Mouse (Mus musculus) heart, postnatal 36 days (tissue): ENCODE data around the gene Prss41. TPM values are rescaled to one million over a fixed set of nuclear protein-coding genes. Genes with fewer than 3 reads are reported as not detected.
A peak's percentile ranks its signal among the peaks of the same experiment; 100 is the strongest.
"Not testable (repeated sequence)": the region's sequence is repeated elsewhere in the genome, so short reads cannot be mapped to it uniquely, and the experiment has no call there.

Source experiments
- DNase-seq, 2 experiments: peaks; one replicate each; pipeline ENCODE4 v3.0.0; 2021 to 2022
- intact Hi-C: fragments of 180-260 bp; cut with DNase I; formaldehyde crosslinking; loops from one replicate; pipeline ENCODE4 v1.15.1; 2025
- total RNA-seq, 2 experiments: library from RNA; stranded (reverse); gene quantifications; 2 replicates each; pipeline ENCODE4 v1.2.3; 2021

The Prss41 gene
- not detected for total RNA-seq

- peak in 1 of 2 experiments; percentile 61 for DNase-seq
- intact Hi-C loops: loop anchor here (2.0 kb wide), 1 partner anchor 69 kb away; no protein-coding TSS in a partner anchor
Observed at GRCm38 (mm10) chr17:23843812-23844273, at the start of gene Prss41, which contains the start of gene Prss32. TSS of gene Prss41 (minus strand) at chr17:23844172. TSS of gene Prss32 (plus strand) at chr17:23843855.

- intact Hi-C loops, DNase-seq: not testable (repeated sequence)
Observed at GRCm38 (mm10) chr17:23880576-23880975, 36.6 kb upstream of the Prss41 start, which contains the start of the genes Dcpp1 and Dcpp2. TSS of gene Dcpp1 (plus strand) at chr17:23880876. TSS of gene Dcpp2 (plus strand) at chr17:23880880.

- intact Hi-C loops: no loop called here
- no peak for DNase-seq
Observed at GRCm38 (mm10) chr17:23877166-23877565, 33.2 kb upstream of the Prss41 start.

- DNase-seq: no peak
- intact Hi-C loops: no loop called here
Observed at GRCm38 (mm10) chr17:23876741-23877140, 32.8 kb upstream of the Prss41 start.

GRCm38 (mm10) chr17:23873884-23874856 is 30.2 kb upstream of the Prss41 start:
- DNase-seq: peak; percentile 38 to 51
- intact Hi-C loops: loop anchor here (1.0 to 5.0 kb wide), 3 partner anchors 86 to 125 kb away; partner anchors contain the start of gene Flywch1

GRCm38 (mm10) chr17:23868513-23868912 is 24.5 kb upstream of the Prss41 start:
- intact Hi-C loops: no loop called here
- no peak for DNase-seq

GRCm38 (mm10) chr17:23867756-23868155 is 23.8 kb upstream of the Prss41 start, which contains the start of gene Prss21:
TSS of gene Prss21 (plus strand) at chr17:23868056.
- intact Hi-C loops: no loop called here
- no peak for DNase-seq

GRCm38 (mm10) chr17:23862926-23863325 is 19.0 kb upstream of the Prss41 start:
- intact Hi-C loops: no loop called here

GRCm38 (mm10) chr17:23857913-23858312 is 13.9 kb upstream of the Prss41 start:
- intact Hi-C loops: no loop called here

More at GRCm38 (mm10) chr17:23862926-23863325, 19.0 kb upstream of the Prss41 start:
- DNase-seq: no peak

GRCm38 (mm10) chr17:23857193-23857592 is 13.2 kb upstream of the Prss41 start:
- intact Hi-C loops: no loop called here
- no peak for DNase-seq

More at GRCm38 (mm10) chr17:23857913-23858312, 13.9 kb upstream of the Prss41 start:
- no peak for DNase-seq

GRCm38 (mm10) chr17:23854229-23854765 is 10.3 kb upstream of the Prss41 start:
- no peak for DNase-seq
- intact Hi-C loops: no loop called here

- intact Hi-C loops: no loop called here
- DNase-seq: peak in 1 of 2 experiments; percentile 51
Observed at GRCm38 (mm10) chr17:23853292-23853691, 9.3 kb upstream of the Prss41 start.

GRCm38 (mm10) chr17:23850853-23851749 is 7.1 kb upstream of the Prss41 start:
- intact Hi-C loops: loop anchor here (1.0 to 2.0 kb wide), 3 partner anchors 76 to 109 kb away; no protein-coding TSS in a partner anchor
- DNase-seq: peak; percentile 46 to 74

- intact Hi-C loops: loop anchor here (2.0 kb wide), 2 partner anchors 75 to 101 kb away; no protein-coding TSS in a partner anchor
- no peak for DNase-seq
Observed at GRCm38 (mm10) chr17:23850028-23850427, 6.1 kb upstream of the Prss41 start.

GRCm38 (mm10) chr17:23843141-23843811 is 696 bp downstream of the Prss41 start:
- intact Hi-C loops: loop anchor here (2.0 kb wide), 1 partner anchor 68 kb away; no protein-coding TSS in a partner anchor
- DNase-seq: no peak

GRCm38 (mm10) chr17:23841145-23841544 is 2.8 kb downstream of the Prss41 start:
- intact Hi-C loops: no loop called here
- peak; percentile 51 to 64 for DNase-seq

- DNase-seq: no peak
- intact Hi-C loops: no loop called here
Observed at GRCm38 (mm10) chr17:23836006-23836575, 7.9 kb downstream of the Prss41 start, which contains the start of gene Prss33. TSS of gene Prss33 (minus strand) at chr17:23836056.

- DNase-seq: no peak
- intact Hi-C loops: no loop called here
Observed at GRCm38 (mm10) chr17:23831201-23831600, 12.8 kb downstream of the Prss41 start.
